Comparison of ENCODE assay signal across 8 mouse cellular contexts in the genomic region with DNA sequence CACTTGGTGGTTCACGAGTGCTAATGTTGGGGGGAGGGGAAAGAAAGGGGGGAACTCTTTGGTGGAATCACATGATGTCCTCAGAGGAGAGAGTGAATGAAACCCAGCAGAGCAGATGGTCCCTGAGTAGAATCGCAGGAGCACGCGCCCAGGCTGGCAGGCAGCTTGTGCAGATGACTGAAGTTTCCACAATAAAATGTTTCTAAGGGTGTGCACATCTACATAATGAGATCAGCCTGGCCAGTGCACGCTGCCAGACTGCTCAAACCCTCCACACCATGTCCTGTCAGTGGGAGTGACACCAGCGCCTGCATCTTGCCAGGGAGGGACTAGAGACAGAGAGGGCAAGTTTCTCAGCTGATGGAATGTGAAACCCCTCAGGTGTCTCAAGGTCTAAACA. TPM values are rescaled to one million over a fixed set of nuclear protein-coding genes. Genes with fewer than 3 reads are reported as not detected.
DNase-seq lines count a peak whose midpoint lies in the region; ATAC-seq and TF ChIP-seq lines count a peak whose summit lies in the region.

No protein-coding gene starts in this region.

- H3K27me3 ChIP-seq in forebrain, embryonic 13.5 days: no peaks in the 10 kb centered on the region
- H3K27me3 ChIP-seq in forebrain, embryonic 11.5 days (ENCODE audit: control insufficient read depth, insufficient read depth, low read length): no peaks in the 10 kb centered on the region
- no peaks in the 10 kb centered on the region for H3K27me3 ChIP-seq in Patski
- no peaks in the 10 kb centered on the region for H3K27me3 ChIP-seq in heart, embryonic 13.5 days (replicated peaks)
- H3K27me3 ChIP-seq in kidney, embryonic 16.5 days (ENCODE audit: insufficient read depth, low read length): no peaks in the 10 kb centered on the region

- no peaks in the 10 kb centered on the region for H3K36me3 ChIP-seq in forebrain, embryonic 13.5 days (ENCODE audit: poor library complexity, severe bottlenecking)
- no peaks in the 10 kb centered on the region for H3K36me3 ChIP-seq in forebrain, embryonic 11.5 days (ENCODE audit: control insufficient read depth, insufficient read depth, low read length)
- no peaks in the 10 kb centered on the region for H3K36me3 ChIP-seq in heart, embryonic 13.5 days
- no peaks in the 10 kb centered on the region for H3K36me3 ChIP-seq in kidney, embryonic 16.5 days (ENCODE audit: insufficient read depth, low read length)

- 25% methylated on average over 6 of the region's 6 CpGs for WGBS in forebrain, embryonic 13.5 days
- 59% methylated on average over 6 of the region's 6 CpGs for WGBS in forebrain, embryonic 11.5 days
- WGBS in heart, embryonic 13.5 days: 48% methylated on average over 6 of the region's 6 CpGs
- WGBS in kidney, embryonic 16.5 days: 63% methylated on average over 6 of the region's 6 CpGs

- peaks cover 14% of the 10 kb centered on the region for H3K4me1 ChIP-seq in forebrain, embryonic 13.5 days
- no peaks in the 10 kb centered on the region for H3K4me1 ChIP-seq in forebrain, embryonic 11.5 days (replicated peaks; ENCODE audit: control insufficient read depth, insufficient read depth, low read length)
- H3K4me1 ChIP-seq in heart, embryonic 13.5 days: peaks cover 47% of the 10 kb centered on the region
- H3K4me1 ChIP-seq in kidney, embryonic 16.5 days (ENCODE audit: insufficient read depth, low read length): peaks cover 20% of the 10 kb centered on the region

- H3K4me2 ChIP-seq in forebrain, embryonic 13.5 days: no peak overlapping the region
- H3K4me2 ChIP-seq in forebrain, embryonic 11.5 days (ENCODE audit: low read depth, low read length, severe bottlenecking): no peak overlapping the region
- no peak overlapping the region for H3K4me2 ChIP-seq in heart, embryonic 13.5 days
- H3K4me2 ChIP-seq in kidney, embryonic 16.5 days (replicated peaks; ENCODE audit: low read depth, low read length): no peak overlapping the region

- in situ Hi-C loops in Patski (cut with MboI; ENCODE audit: low pct_unique_long_range_greater_than_20kb): loop anchor here (5.0 kb wide), 1 partner anchor 34 kb away; no protein-coding TSS in a partner anchor

- no peak overlapping the region for H3K4me3 ChIP-seq in forebrain, embryonic 13.5 days
- H3K4me3 ChIP-seq in forebrain, embryonic 11.5 days (ENCODE audit: low read depth, low read length): no peak overlapping the region
- H3K4me3 ChIP-seq in heart, embryonic 13.5 days: no peak overlapping the region
- no peak overlapping the region for H3K4me3 ChIP-seq in kidney, embryonic 16.5 days (ENCODE audit: low read length)

- no peak for TF ChIP-seq CTCF in Patski (IDR thresholded peaks at IDR 0.05)

- POLR2A ChIA-PET in Patski (lab: Charles Lee): no interaction called here

- DNase-seq in forebrain, embryonic 11.5 days (ENCODE audit: low spot score): no peak
- no peak for DNase-seq in Patski (ENCODE audit: low read depth, low spot score)
- peak; percentile 52 to 74 for DNase-seq in left cerebral cortex, postnatal 25 days (ENCODE audit: low spot score in 2 of 2)
- no peak for DNase-seq in urinary bladder, adult 2 months (ENCODE audit: low spot score)

- intact Hi-C loops in left cerebral cortex, postnatal 25 days (cut with DNase I): no loop called here

- H3K9ac ChIP-seq in forebrain, embryonic 13.5 days: no peak overlapping the region
- no peak overlapping the region for H3K9ac ChIP-seq in forebrain, embryonic 11.5 days (ENCODE audit: low read length)
- H3K9ac ChIP-seq in heart, embryonic 13.5 days: no peak overlapping the region
- no peak overlapping the region for H3K9ac ChIP-seq in kidney, embryonic 16.5 days (replicated peaks; ENCODE audit: low read length)

- CTCF ChIA-PET in Patski (lab: Charles Lee): interaction anchor here (1.4 to 5.9 kb wide), 5 partner anchors 12 to 107 kb away, joined by 3 to 39 read pairs (median 6); partner anchors contain the start of gene Polm

- H3K27ac ChIP-seq in forebrain, embryonic 13.5 days: peak overlapping the region; percentile 27; the same call in 1 of the 2 replicates
- H3K27ac ChIP-seq in forebrain, embryonic 11.5 days (ENCODE audit: low read depth, low read length): no peak overlapping the region
- H3K27ac ChIP-seq in heart, embryonic 13.5 days (replicated peaks): peak overlapping the region; percentile 36
- H3K27ac ChIP-seq in kidney, embryonic 16.5 days (ENCODE audit: low read length): no peak overlapping the region

- peak; percentile 91 for ATAC-seq in forebrain, embryonic 13.5 days
- ATAC-seq in forebrain, embryonic 11.5 days (replicated peaks; ENCODE audit: low FRiP score): no peak
- ATAC-seq in Patski: peak; percentile 36
- ATAC-seq in heart, embryonic 13.5 days (ENCODE audit: extremely low read depth, insufficient number of reproducible peaks, low FRiP score, low TSS enrichment): no peak
- ATAC-seq in monocyte, adult 5-6 weeks (replicated peaks; ENCODE audit: insufficient number of reproducible peaks, low FRiP score, low TSS enrichment, poor library complexity, severe bottlenecking): no peak
- ATAC-seq in kidney, embryonic 16.5 days (ENCODE audit: low FRiP score, low TSS enrichment): no peak

- no peaks in the 10 kb centered on the region for H3K9me3 ChIP-seq in forebrain, embryonic 13.5 days (replicated peaks)
- H3K9me3 ChIP-seq in forebrain, embryonic 11.5 days (ENCODE audit: control insufficient read depth, low read length): no peaks in the 10 kb centered on the region
- no peaks in the 10 kb centered on the region for H3K9me3 ChIP-seq in heart, embryonic 13.5 days
- H3K9me3 ChIP-seq in kidney, embryonic 16.5 days (ENCODE audit: low read length): no peaks in the 10 kb centered on the region

RNA-seq across cellular contexts. Expression of gene Polm, which starts 10.9 kb away (rescaled TPM):
- polyA plus RNA-seq in forebrain, embryonic 13.5 days (2015; fragmentation: Nextera tagmentation; extraction: Ambion mirVana): 7.6 and 7.8 TPM in 2 replicates
- polyA plus RNA-seq in forebrain, embryonic 11.5 days (2014; fragmentation: Nextera tagmentation; extraction: Ambion mirVana): 8.8 and 8.9 TPM in 2 replicates
- polyA plus RNA-seq in Patski (2021): 47.5 TPM
- 5.8 and 6.9 TPM in 2 replicates for polyA plus RNA-seq in heart, embryonic 13.5 days (2015; fragmentation: Nextera tagmentation; extraction: Ambion mirVana)
- 10 to 100 TPM in 1 of 2 experiments, 1 to 10 TPM in 1; 9.7 to 10.9 TPM for total RNA-seq in left cerebral cortex, postnatal 25 days (2021)
- polyA plus RNA-seq in urinary bladder, adult 2 months (2012; rRNA removed): 28.0 and 30.4 TPM in 2 replicates
- 14.6 to 18.6 TPM (median 17.2 TPM) in 3 replicates for total RNA-seq in monocyte, adult 5-6 weeks (2017)
- 9.8 and 11.4 TPM in 2 replicates for polyA plus RNA-seq in kidney, embryonic 16.5 days (2015; fragmentation: Nextera tagmentation; extraction: Ambion mirVana)

RNA-seq across cellular contexts. Expression of gene Aebp1, which starts 13.0 kb away (rescaled TPM):
- polyA plus RNA-seq in forebrain, embryonic 13.5 days (2015; fragmentation: Nextera tagmentation; extraction: Ambion mirVana): 5.5 and 6.0 TPM in 2 replicates
- 20.4 and 24.9 TPM in 2 replicates for polyA plus RNA-seq in forebrain, embryonic 11.5 days (2014; fragmentation: Nextera tagmentation; extraction: Ambion mirVana)
- 12.5 TPM for polyA plus RNA-seq in Patski (2021)
- polyA plus RNA-seq in heart, embryonic 13.5 days (2015; fragmentation: Nextera tagmentation; extraction: Ambion mirVana): 32.3 and 36.1 TPM in 2 replicates
- total RNA-seq in left cerebral cortex, postnatal 25 days (2021): 10 to 100 TPM; 13.2 to 16.0 TPM
- 110 and 160 TPM in 2 replicates for polyA plus RNA-seq in urinary bladder, adult 2 months (2012; rRNA removed)
- not detected in 3 replicates for total RNA-seq in monocyte, adult 5-6 weeks (2017)
- 59.6 and 61.1 TPM in 2 replicates for polyA plus RNA-seq in kidney, embryonic 16.5 days (2015; fragmentation: Nextera tagmentation; extraction: Ambion mirVana)

RNA-seq across cellular contexts. Expression of gene Pold2, which starts 29.4 kb away (rescaled TPM):
- 100 and 102 TPM in 2 replicates for polyA plus RNA-seq in forebrain, embryonic 13.5 days (2015; fragmentation: Nextera tagmentation; extraction: Ambion mirVana)
- 130 TPM in 2 replicates for polyA plus RNA-seq in forebrain, embryonic 11.5 days (2014; fragmentation: Nextera tagmentation; extraction: Ambion mirVana)
- 76.9 TPM for polyA plus RNA-seq in Patski (2021)
- 109 and 127 TPM in 2 replicates for polyA plus RNA-seq in heart, embryonic 13.5 days (2015; fragmentation: Nextera tagmentation; extraction: Ambion mirVana)
- total RNA-seq in left cerebral cortex, postnatal 25 days (2021): 10 to 100 TPM; 20.1 to 20.2 TPM
- polyA plus RNA-seq in urinary bladder, adult 2 months (2012; rRNA removed): 36.4 and 43.2 TPM in 2 replicates
- 7.0 to 17.2 TPM (median 15.4 TPM) in 3 replicates for total RNA-seq in monocyte, adult 5-6 weeks (2017)
- 152 and 155 TPM in 2 replicates for polyA plus RNA-seq in kidney, embryonic 16.5 days (2015; fragmentation: Nextera tagmentation; extraction: Ambion mirVana)

RNA-seq across cellular contexts. Expression of gene Pgam2, which starts 45.2 kb away (rescaled TPM):
- polyA plus RNA-seq in forebrain, embryonic 13.5 days (2015; fragmentation: Nextera tagmentation; extraction: Ambion mirVana): 1.2 and 3.1 TPM in 2 replicates
- polyA plus RNA-seq in forebrain, embryonic 11.5 days (2014; fragmentation: Nextera tagmentation; extraction: Ambion mirVana): 5.3 and 6.5 TPM in 2 replicates
- polyA plus RNA-seq in Patski (2021): 7.7 TPM
- 801 and 908 TPM in 2 replicates for polyA plus RNA-seq in heart, embryonic 13.5 days (2015; fragmentation: Nextera tagmentation; extraction: Ambion mirVana)
- total RNA-seq in left cerebral cortex, postnatal 25 days (2021): 10 to 100 TPM in 1 of 2 experiments, 1 to 10 TPM in 1; 9.2 to 12.0 TPM
- polyA plus RNA-seq in urinary bladder, adult 2 months (2012; rRNA removed): 0.58 and 0.75 TPM in 2 replicates
- total RNA-seq in monocyte, adult 5-6 weeks (2017): 6.4 TPM in 1 of 3 replicates, not detected in the others
- polyA plus RNA-seq in kidney, embryonic 16.5 days (2015; fragmentation: Nextera tagmentation; extraction: Ambion mirVana): 33.0 and 42.8 TPM in 2 replicates

RNA-seq across cellular contexts. Expression of gene Myl7, which starts 49.8 kb away (rescaled TPM):
- 1.5 TPM in 1 of 2 replicates, not detected in the other for polyA plus RNA-seq in forebrain, embryonic 13.5 days (2015; fragmentation: Nextera tagmentation; extraction: Ambion mirVana)
- polyA plus RNA-seq in forebrain, embryonic 11.5 days (2014; fragmentation: Nextera tagmentation; extraction: Ambion mirVana): 0.47 and 1.3 TPM in 2 replicates
- not detected for polyA plus RNA-seq in Patski (2021)
- 4,508 and 5,229 TPM in 2 replicates for polyA plus RNA-seq in heart, embryonic 13.5 days (2015; fragmentation: Nextera tagmentation; extraction: Ambion mirVana)
- total RNA-seq in left cerebral cortex, postnatal 25 days (2021): not detected
- polyA plus RNA-seq in urinary bladder, adult 2 months (2012; rRNA removed): 1.4 and 3.7 TPM in 2 replicates
- total RNA-seq in monocyte, adult 5-6 weeks (2017): not detected in 3 replicates
- 5.1 and 9.1 TPM in 2 replicates for polyA plus RNA-seq in kidney, embryonic 16.5 days (2015; fragmentation: Nextera tagmentation; extraction: Ambion mirVana)

Comparison
In these comparisons a context has a peak if more than half of its experiments do, and no peak if none do; other contexts are left out.
1. ATAC-seq: peak in forebrain, embryonic 13.5 days (single experiment) and Patski (single experiment); none in forebrain, embryonic 11.5 days (single experiment), heart, embryonic 13.5 days (single experiment), monocyte, adult 5-6 weeks (single experiment) and kidney, embryonic 16.5 days (single experiment).
2. H3K27ac ChIP-seq: peak in forebrain, embryonic 13.5 days (single experiment) and heart, embryonic 13.5 days (single experiment); none in forebrain, embryonic 11.5 days (single experiment) and kidney, embryonic 16.5 days (single experiment).
3. DNase-seq: peak in left cerebral cortex, postnatal 25 days (2 of 2); none in forebrain, embryonic 11.5 days (single experiment), Patski (single experiment) and urinary bladder, adult 2 months (single experiment).